Mouse (Mus musculus): ENCODE measurements around the gene Eid1.

Gene Eid1

GRCm38 (mm10) chr2:125672957-125673631, at the start of gene Eid1:
Gene Eid1, plus strand, starts transcription at chr2:125673095.
- DNase-seq, result peak; percentile 87 to 93

- DNase-seq, result no peak
These were observed 49.7 kb upstream of the Eid1 start for GRCm38 (mm10) chr2:125623211-125623610.

GRCm38 (mm10) chr2:125624127-125624685, 48.7 kb upstream of the Eid1 start:
- DNase-seq, result peak in 1 of 2 experiments; percentile 15

GRCm38 (mm10) chr2:125624837-125625351, 48.0 kb upstream of the Eid1 start, which contains the start of gene Cep152:
Gene Cep152, minus strand, starts transcription at chr2:125625113.
- DNase-seq, result peak; percentile 99

GRCm38 (mm10) chr2:125626536-125626935, 46.4 kb upstream of the Eid1 start:
- peak; percentile 18 to 46 for DNase-seq

GRCm38 (mm10) chr2:125628487-125628886, 44.4 kb upstream of the Eid1 start:
- DNase-seq, result no peak

- no peak for DNase-seq
These were observed 42.9 kb upstream of the Eid1 start for GRCm38 (mm10) chr2:125630010-125630409.

GRCm38 (mm10) chr2:125637331-125637730, 35.6 kb upstream of the Eid1 start:
- DNase-seq, result no peak

GRCm38 (mm10) chr2:125644912-125645311, 28.0 kb upstream of the Eid1 start:
- DNase-seq, result no peak

- DNase-seq, result no peak
These were observed 22.9 kb upstream of the Eid1 start for GRCm38 (mm10) chr2:125650038-125650437.

GRCm38 (mm10) chr2:125650742-125651352, 22.0 kb upstream of the Eid1 start:
- DNase-seq, result peak; percentile 19 to 25

GRCm38 (mm10) chr2:125651563-125651962, 21.3 kb upstream of the Eid1 start:
- DNase-seq, result no peak

- no peak for DNase-seq
These were observed 19.6 kb upstream of the Eid1 start for GRCm38 (mm10) chr2:125653286-125653685.

GRCm38 (mm10) chr2:125655391-125655790, 17.5 kb upstream of the Eid1 start:
- DNase-seq, result no peak

GRCm38 (mm10) chr2:125659823-125660536, 12.9 kb upstream of the Eid1 start:
- peak; percentile 73 to 78 for DNase-seq

- DNase-seq, result peak; percentile 55 to 69
These were observed 12.3 kb upstream of the Eid1 start for GRCm38 (mm10) chr2:125660537-125661130.

- DNase-seq, result peak in 1 of 2 experiments; percentile 19
These were observed 11.7 kb upstream of the Eid1 start for GRCm38 (mm10) chr2:125661156-125661555.

- no peak for DNase-seq
These were observed 10.4 kb upstream of the Eid1 start for GRCm38 (mm10) chr2:125662517-125662916.

- DNase-seq, result no peak
These were observed 7.7 kb upstream of the Eid1 start for GRCm38 (mm10) chr2:125665213-125665612.

- DNase-seq, result no peak
These were observed 7.0 kb upstream of the Eid1 start for GRCm38 (mm10) chr2:125665909-125666308.

- no peak for DNase-seq
These were observed 6.2 kb upstream of the Eid1 start for GRCm38 (mm10) chr2:125666668-125667067.

GRCm38 (mm10) chr2:125667184-125667583, 5.7 kb upstream of the Eid1 start:
- no peak for DNase-seq

GRCm38 (mm10) chr2:125667721-125668120, 5.2 kb upstream of the Eid1 start:
- DNase-seq, result no peak
